Mouse (Mus musculus) kidney, embryonic 16.5 days (tissue): ENCODE measurements around the gene Inip. TPM values are rescaled to one million over a fixed set of nuclear protein-coding genes. Genes with fewer than 3 reads are reported as not detected.

Experiments
- ATAC-seq: fragments of 200-750 bp; cut with Nextera tagmentation; 2 replicates; pipeline ENCODE4 v1.8.0; 2017; ENCODE audit warnings: moderate TSS enrichment; ENCODE audit not compliant: low FRiP score, low TSS enrichment
- H3K27ac ChIP-seq: fragments of 300-500 bp; sonication (generic); 2 replicates; pipeline ENCODE4 v1.5.1; 2014; ENCODE audit warnings: low read length
- H3K27me3 ChIP-seq: fragments of 300-500 bp; sonication (generic); 2 replicates; pipeline ENCODE4 v1.6.1; 2014; ENCODE audit warnings: low read length, control low read depth, mixed read lengths; ENCODE audit not compliant: insufficient read depth
- H3K36me3 ChIP-seq: fragments of 300-500 bp; sonication (generic); 2 replicates; pipeline ENCODE4 v1.6.1; 2014; ENCODE audit warnings: low read length, control low read depth, mixed read lengths; ENCODE audit not compliant: insufficient read depth
- H3K4me1 ChIP-seq: fragments of 300-500 bp; sonication (generic); 2 replicates; pipeline ENCODE4 v1.6.1; 2014; ENCODE audit warnings: low read length, control low read depth, mixed read lengths; ENCODE audit not compliant: insufficient read depth
- H3K4me2 ChIP-seq: fragments of 300-500 bp; sonication (generic); replicated peaks from 2 replicates; pipeline ENCODE4 v1.6.1; 2014; ENCODE audit warnings: low read depth, low read length
- H3K4me3 ChIP-seq: fragments of 300-500 bp; sonication (generic); 2 replicates; pipeline ENCODE4 v1.5.1; 2014; ENCODE audit warnings: mild to moderate bottlenecking, low read length
- H3K9ac ChIP-seq: fragments of 300-500 bp; sonication (generic); replicated peaks from 2 replicates; pipeline ENCODE4 v1.6.1; 2014; ENCODE audit warnings: low read length
- H3K9me3 ChIP-seq: fragments of 300-500 bp; sonication (generic); 2 replicates; pipeline ENCODE4 v1.6.1; 2016; ENCODE audit warnings: low read length, control low read depth
- WGBS: fragments of 180-500 bp; shearing (Covaris S2); extraction: QIAGEN DNeasy Blood & Tissue Kit; methylation state at CpG from one replicate; pipeline ENCODE4 v1.1.7; 2014; 5-methylcytosine and 5-hydroxymethylcytosine counted together
- polyA plus RNA-seq: library from polyadenylated mRNA; unstranded; fragments of >200 nt; fragmentation: Nextera tagmentation; extraction: Ambion mirVana; gene quantifications from 2 replicates; pipeline ENCODE4 v1.2.1, GENCODE M21; 2015

Gene Inip
- polyA plus RNA-seq, 1 experiment from 2014 or later = 57.1 TPM

- Histone ChIP-seq H3K4me1 (peaks cover 19% of the 10 kb centered on the region), H3K4me3 (no peak overlapping the region), H3K27ac (no peak overlapping the region), H3K27me3 (no peaks in the 10 kb centered on the region), H3K4me2 (no peak overlapping the region), H3K9ac (no peak overlapping the region), H3K9me3 (no peaks in the 10 kb centered on the region), H3K36me3 (no peaks in the 10 kb centered on the region)
- no peak for ATAC-seq
- 50% methylated on average over 3 of the region's 5 CpGs for WGBS
Observed at GRCm38 (mm10) chr4:59816016-59816415, 14.6 kb upstream of the Inip start.

GRCm38 (mm10) chr4:59815121-59815810 is 13.9 kb upstream of the Inip start:
- H3K36me3 ChIP-seq = no peaks in the 10 kb centered on the region
- whole genome bisulfite sequencing = 67% methylated on average over 4 of the region's 4 CpGs
- peaks cover 19% of the 10 kb centered on the region for H3K4me1 ChIP-seq
- no peaks in the 10 kb centered on the region for H3K27me3 ChIP-seq
- no peak overlapping the region for H3K4me3 ChIP-seq
- H3K9me3 ChIP-seq = no peaks in the 10 kb centered on the region
- H3K27ac ChIP-seq = no peak overlapping the region
- H3K4me2 ChIP-seq = no peak overlapping the region
- H3K9ac ChIP-seq = no peak overlapping the region
- ATAC-seq = no peak

DNA sequence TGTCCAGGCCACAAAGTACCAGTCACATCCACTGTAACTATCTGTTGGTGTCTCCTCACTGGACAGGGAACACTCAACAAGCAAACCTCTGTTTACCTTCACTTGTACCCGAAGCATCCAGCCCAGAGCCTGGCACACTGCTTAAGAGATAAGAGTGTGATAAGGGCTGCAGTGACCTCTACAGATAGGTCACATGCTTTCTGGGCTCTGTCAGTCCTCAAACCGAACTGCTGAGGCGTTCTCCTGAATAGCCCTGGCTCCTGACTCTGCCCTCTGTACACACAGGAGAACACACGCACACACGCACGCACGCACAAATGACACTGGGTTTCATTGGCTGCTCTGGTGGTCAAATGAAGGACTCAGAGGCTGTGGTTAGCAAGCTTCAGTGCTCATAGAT is 12.7 kb upstream of the Inip start:
- H3K4me3 ChIP-seq = no peak overlapping the region
- no peak overlapping the region for H3K27ac ChIP-seq
- 76% methylated on average over 7 of the region's 7 CpGs for WGBS
- no peaks in the 10 kb centered on the region for H3K36me3 ChIP-seq
- H3K27me3 ChIP-seq = no peaks in the 10 kb centered on the region
- H3K4me1 ChIP-seq = peaks cover 12% of the 10 kb centered on the region; the same call in 1 of the 2 replicates
- no peak overlapping the region for H3K4me2 ChIP-seq
- H3K9me3 ChIP-seq = no peaks in the 10 kb centered on the region
- ATAC-seq = no peak
- no peak overlapping the region for H3K9ac ChIP-seq

DNA sequence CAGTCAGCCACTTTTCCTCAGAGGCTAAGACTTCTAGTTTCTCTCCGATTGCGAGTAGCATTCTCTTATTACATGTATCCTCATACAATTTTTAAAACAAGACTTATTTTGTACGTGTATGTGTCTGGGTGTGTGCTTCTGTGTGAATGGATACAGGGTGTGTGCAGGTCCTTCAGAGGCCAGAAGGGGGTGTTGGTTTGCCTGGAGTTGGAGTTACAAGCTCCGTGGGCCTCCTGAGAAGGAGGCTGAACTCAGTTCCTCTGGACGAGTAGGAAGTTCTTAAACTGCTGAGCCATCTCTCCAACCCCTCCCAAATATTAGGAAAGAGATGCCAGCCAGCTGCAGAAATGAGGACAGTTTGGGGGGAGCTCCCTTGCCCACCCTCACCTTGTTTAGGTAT is 7.0 kb upstream of the Inip start:
- Histone ChIP-seq H3K4me3 (no peak overlapping the region), H3K4me2 (no peak overlapping the region), H3K27me3 (no peaks in the 10 kb centered on the region), H3K9ac (no peak overlapping the region), H3K4me1 (peaks cover 11% of the 10 kb centered on the region; the same call in 1 of the 2 replicates), H3K27ac (no peak overlapping the region), H3K36me3 (no peaks in the 10 kb centered on the region), H3K9me3 (no peaks in the 10 kb centered on the region)
- WGBS = 76% methylated on average over 5 of the region's 5 CpGs
- ATAC-seq = no peak

- Histone ChIP-seq H3K36me3 (no peaks in the 10 kb centered on the region), H3K4me3 (no peak overlapping the region), H3K9me3 (no peaks in the 10 kb centered on the region), H3K27ac (no peak overlapping the region), H3K27me3 (no peaks in the 10 kb centered on the region), H3K4me1 (peaks cover 11% of the 10 kb centered on the region; the same call in 1 of the 2 replicates), H3K4me2 (no peak overlapping the region), H3K9ac (no peak overlapping the region)
- no peak for ATAC-seq
- WGBS = 61% methylated on average over 2 of the region's 2 CpGs
Observed at GRCm38 (mm10) chr4:59807521-59807920, 6.1 kb upstream of the Inip start.

- ATAC-seq = no peak
- WGBS = 4% methylated on average over 9 of the region's 9 CpGs
- Histone ChIP-seq H3K27me3 (no peaks in the 10 kb centered on the region), H3K9ac (peak overlapping the region; percentile 81), H3K4me1 (peaks cover 11% of the 10 kb centered on the region; the same call in 1 of the 2 replicates), H3K4me2 (peak overlapping the region; percentile 98), H3K9me3 (no peaks in the 10 kb centered on the region), H3K27ac (peak overlapping the region; percentile 79), H3K36me3 (no peaks in the 10 kb centered on the region), H3K4me3 (peak overlapping the region; percentile 76)
Observed at GRCm38 (mm10) chr4:59806879-59807195, 5.4 kb upstream of the Inip start.

GRCm38 (mm10) chr4:59805968-59806878 is 4.8 kb upstream of the Inip start:
- H3K9ac ChIP-seq = peak overlapping the region; percentile 81
- peak overlapping the region; percentile 76 for H3K4me3 ChIP-seq
- peak overlapping the region; percentile 79 for H3K27ac ChIP-seq
- H3K27me3 ChIP-seq = no peaks in the 10 kb centered on the region
- no peaks in the 10 kb centered on the region for H3K9me3 ChIP-seq
- peaks cover 11% of the 10 kb centered on the region; the same call in 1 of the 2 replicates for H3K4me1 ChIP-seq
- peak overlapping the region; percentile 98 for H3K4me2 ChIP-seq
- under 1% methylated on average over 57 of the region's 58 CpGs for WGBS
- peak; percentile 82 for ATAC-seq
- no peaks in the 10 kb centered on the region for H3K36me3 ChIP-seq

- Histone ChIP-seq H3K4me3 (peak within 1 kb of the TSS; percentile 76), H3K9ac (peak within 1 kb of the TSS; percentile 81), H3K36me3 (no peaks in the 10 kb centered on the region), H3K4me1 (peaks cover 11% of the 10 kb centered on the region; the same call in 1 of the 2 replicates), H3K27me3 (no peaks in the 10 kb centered on the region), H3K27ac (peak within 1 kb of the TSS; percentile 79), H3K4me2 (peak within 1 kb of the TSS; percentile 98), H3K9me3 (no peaks in the 10 kb centered on the region)
- ATAC-seq = peak; percentile 92
- WGBS = under 1% methylated on average over 37 of the region's 45 CpGs
Observed at GRCm38 (mm10) chr4:59805181-59805967, 4.0 kb upstream of the Inip start, which contains the start of gene Snx30. Snx30 (plus strand) TSS chr4:59805840.

DNA sequence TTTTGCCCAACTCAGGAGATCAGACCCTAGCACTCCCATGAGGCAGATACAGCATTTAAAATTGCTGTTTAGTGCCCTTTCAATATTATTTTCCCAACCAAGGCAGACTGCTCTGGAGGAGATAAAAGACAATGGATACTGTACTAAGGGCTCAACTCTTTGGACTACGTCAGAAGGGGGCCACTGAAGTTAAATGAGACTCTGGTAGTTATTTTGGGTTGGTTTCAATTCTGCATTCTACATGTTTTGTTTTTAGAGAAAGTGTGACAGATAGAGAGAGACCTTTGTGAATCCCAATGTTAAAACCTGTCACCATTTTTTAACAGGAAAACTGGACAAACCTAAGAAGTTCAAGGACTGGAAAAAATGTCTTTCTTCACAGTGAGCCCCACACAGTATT is 3.4 kb upstream of the Inip start:
- Histone ChIP-seq H3K27ac (peak overlapping the region; percentile 79; the same call in 1 of the 2 replicates), H3K4me2 (peak overlapping the region; percentile 98), H3K4me3 (peak overlapping the region; percentile 76; the same call in 1 of the 2 replicates), H3K36me3 (no peaks in the 10 kb centered on the region), H3K27me3 (no peaks in the 10 kb centered on the region), H3K9ac (peak overlapping the region; percentile 81), H3K9me3 (no peaks in the 10 kb centered on the region), H3K4me1 (peaks cover 11% of the 10 kb centered on the region; the same call in 1 of the 2 replicates)
- WGBS = 81% methylated on average over 1 of the region's 1 CpGs
- no peak for ATAC-seq
